Mouse (Mus musculus): ENCODE measurements around the gene Ppp1ca.

DNA sequence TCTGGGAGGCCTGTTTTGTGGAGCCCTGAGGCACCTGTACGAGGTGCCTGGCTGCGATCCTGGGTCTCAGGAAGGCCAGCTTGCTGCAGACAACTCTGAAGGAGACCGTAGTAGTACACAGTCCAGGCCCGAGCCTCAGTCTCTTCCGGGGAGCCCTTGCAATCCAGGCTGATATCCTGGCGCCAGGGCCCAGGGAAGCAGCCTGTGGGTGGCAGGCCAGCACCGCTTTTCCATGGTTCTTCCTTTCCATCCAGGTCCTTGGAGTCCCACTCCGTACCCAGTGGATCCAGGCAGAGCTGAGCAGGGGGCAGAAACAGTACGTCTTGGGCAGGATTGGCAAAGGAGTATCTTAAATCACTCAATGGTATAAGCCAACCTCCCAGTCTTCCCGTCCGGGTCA is 18.9 kb upstream of the Ppp1ca start:
- TF ChIP-seq POLR2A (IDR thresholded peaks at IDR 0.05; ENCODE audit: insufficient read depth, low read length) (no peak), CTCF (IDR thresholded peaks at IDR 0.05; ENCODE audit: low read depth, low read length) (no peak), EP300 (IDR thresholded peaks at IDR 0.05; ENCODE audit: insufficient read depth, low read depth, low read length) (no peak)
